Mouse (Mus musculus) cerebellum, adult 9-11 months (tissue): ENCODE measurements around the gene Bcl6.

Experiments used
- DNase-seq: peaks from one replicate; pipeline ENCODE4 v3.0.0; 2022

The Bcl6 gene

DNA sequence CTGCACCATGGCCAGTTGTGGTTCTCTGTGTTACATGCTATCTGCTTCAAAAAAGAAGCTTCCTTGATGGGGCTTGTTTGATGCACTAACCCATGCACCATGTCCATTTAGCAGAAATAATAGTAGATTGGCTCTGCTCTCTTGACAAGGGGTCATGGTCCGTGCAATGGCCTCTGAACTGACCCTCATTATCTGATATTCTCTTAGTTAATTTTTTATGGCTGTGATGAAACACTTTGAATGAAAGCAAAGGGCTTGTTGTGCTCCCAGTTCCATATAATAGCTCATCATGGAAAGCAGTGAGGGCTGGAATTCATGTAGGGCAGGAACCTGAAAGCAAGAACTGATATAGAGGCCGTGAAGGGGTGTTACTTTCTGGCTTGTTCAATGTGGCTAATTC lies 69.2 kb downstream of the Bcl6 start:
- DNase-seq: no peak
